ENCODE assay signal across 15 mouse cellular contexts in the genomic region with DNA sequence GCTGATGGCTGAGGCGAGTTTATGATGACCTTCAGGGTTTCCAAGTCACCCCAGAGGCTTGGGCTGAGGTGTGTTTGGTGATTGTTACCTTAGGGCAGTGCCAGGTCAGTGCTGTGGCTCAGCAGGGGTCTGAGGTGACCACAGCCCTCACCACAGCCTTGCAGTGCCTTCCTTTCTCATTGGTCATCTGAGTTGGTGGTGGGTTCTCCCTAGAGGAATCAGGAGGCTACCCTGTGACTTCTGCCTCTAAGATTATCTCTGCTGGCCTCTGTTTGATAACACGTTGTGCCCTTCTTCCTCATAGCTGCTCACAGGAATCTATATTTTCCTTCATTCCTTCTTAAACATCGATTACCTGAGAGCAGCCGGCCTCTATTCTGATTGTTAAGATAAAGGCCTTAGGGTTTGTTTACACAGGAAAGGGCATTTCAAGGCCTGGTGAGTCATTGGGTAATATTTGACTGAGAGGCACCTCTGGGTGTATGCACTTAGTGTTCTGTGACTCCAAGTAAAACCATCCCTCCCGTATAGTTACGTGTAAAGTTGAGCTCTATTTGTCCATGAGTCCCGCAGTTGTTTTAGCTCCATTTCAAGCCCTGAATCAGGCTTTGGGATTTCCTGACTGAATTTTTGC. TPM values are rescaled to one million over a fixed set of nuclear protein-coding genes. Genes with fewer than 3 reads are reported as not detected.
DNase-seq lines count a peak whose midpoint lies in the region; ATAC-seq and TF ChIP-seq lines count a peak whose summit lies in the region.
"Had no signal": no experiment of that assay in that cellular context is flagged by ENCODE, and none has a peak within 500 bp of the region (broad histone marks: within the 10 kb centered on the region; RNA-seq: fewer than 3 reads in every experiment).

No protein-coding gene starts in this region.

- H3K9me3 ChIP-seq in lung, embryonic 14.5 days (ENCODE audit: low read depth, low read length), result no peaks in the 10 kb centered on the region
- H3K9me3 ChIP-seq in intestine, embryonic 14.5 days (ENCODE audit: control insufficient read depth, low read length), result no peaks in the 10 kb centered on the region
- H3K9me3 ChIP-seq in kidney, postnatal 0 days (replicated peaks; ENCODE audit: low read length), result no peaks in the 10 kb centered on the region
- H3K9me3 ChIP-seq in stomach, embryonic 15.5 days, result no peaks in the 10 kb centered on the region
- H3K9me3 ChIP-seq: heart, embryonic 15.5 days; hindbrain, embryonic 15.5 days; limb, embryonic 10.5 days had no signal

- no peaks in the 10 kb centered on the region for H3K27me3 ChIP-seq in lung, embryonic 14.5 days (ENCODE audit: insufficient read depth, low read length)
- H3K27me3 ChIP-seq in intestine, embryonic 14.5 days (replicated peaks; ENCODE audit: control insufficient read depth, insufficient read depth, low read length), result no peaks in the 10 kb centered on the region
- H3K27me3 ChIP-seq in kidney, postnatal 0 days (ENCODE audit: insufficient read depth, low read length), result no peaks in the 10 kb centered on the region
- no peaks in the 10 kb centered on the region for H3K27me3 ChIP-seq in stomach, embryonic 15.5 days (replicated peaks)
- H3K27me3 ChIP-seq: heart, embryonic 15.5 days; hindbrain, embryonic 15.5 days had no signal

- DNase-seq in lung, embryonic 14.5 days, result peak; percentile 19
- DNase-seq in lung, postnatal 25 days (ENCODE audit: low spot score), result no peak
- DNase-seq in intestine, embryonic 14.5 days (ENCODE audit: low spot score), result no peak
- peak; percentile 41 for DNase-seq in kidney, postnatal 0 days (ENCODE audit: low spot score)
- DNase-seq in gastrocnemius, postnatal 14 days, result no peak
- no peak for DNase-seq in gastrocnemius, postnatal 4 days (ENCODE audit: low spot score in 2 of 2)
- DNase-seq: cerebellum, adult 18-20 months; embryo, embryonic 11 days; layer of hippocampus, adult 9-11 months; spleen, adult 18-20 months; thymus, postnatal 36 days had no signal

- H3K36me3 ChIP-seq in lung, embryonic 14.5 days (ENCODE audit: insufficient read depth), result peaks cover 71% of the 10 kb centered on the region
- peaks cover 68% of the 10 kb centered on the region for H3K36me3 ChIP-seq in intestine, embryonic 14.5 days (ENCODE audit: control insufficient read depth, insufficient read depth, low read length)
- H3K36me3 ChIP-seq in kidney, postnatal 0 days (ENCODE audit: insufficient read depth, low read length), result peaks cover 36% of the 10 kb centered on the region
- H3K36me3 ChIP-seq in stomach, embryonic 15.5 days, result peaks cover 22% of the 10 kb centered on the region; the same call in 1 of the 2 replicates

- TF ChIP-seq CTCF in lung, embryonic 14.5 days (IDR thresholded peaks at IDR 0.05; ENCODE audit: low read depth), result no peak
- TF ChIP-seq CTCF in kidney, postnatal 0 days (IDR thresholded peaks at IDR 0.05; ENCODE audit: low read depth), result no peak

- intact Hi-C loops in gastrocnemius, postnatal 14 days (cut with DNase I; ENCODE audit: low total_unique reads), result no loop called here

- peak overlapping the region; percentile 16 for H3K4me2 ChIP-seq in lung, embryonic 14.5 days
- H3K4me2 ChIP-seq in intestine, embryonic 14.5 days (ENCODE audit: low read length), result peak overlapping the region; percentile 28
- no peak overlapping the region for H3K4me2 ChIP-seq in kidney, postnatal 0 days (ENCODE audit: low read length)
- H3K4me2 ChIP-seq in stomach, embryonic 15.5 days, result peak overlapping the region; percentile 32; the same call in 1 of the 2 replicates
- H3K4me2 ChIP-seq: heart, embryonic 15.5 days; hindbrain, embryonic 15.5 days had no signal

- H3K9ac ChIP-seq in lung, embryonic 14.5 days, result no peak overlapping the region
- no peak overlapping the region for H3K9ac ChIP-seq in intestine, embryonic 14.5 days (ENCODE audit: low read length)
- 0 out of 2 replicates have a peak overlapping the region, but pooled peaks have one; percentile 23 for H3K9ac ChIP-seq in kidney, postnatal 0 days (ENCODE audit: low read depth, low read length)
- H3K9ac ChIP-seq in stomach, embryonic 15.5 days, result no peak overlapping the region
- H3K9ac ChIP-seq: heart, embryonic 15.5 days; hindbrain, embryonic 15.5 days had no signal

- H3K4me1 ChIP-seq in lung, embryonic 14.5 days (ENCODE audit: insufficient read depth), result peaks cover 10% of the 10 kb centered on the region; the same call in 1 of the 2 replicates
- H3K4me1 ChIP-seq in intestine, embryonic 14.5 days (replicated peaks; ENCODE audit: control insufficient read depth, insufficient read depth, low read length), result peaks cover 19% of the 10 kb centered on the region
- H3K4me1 ChIP-seq in kidney, postnatal 0 days (replicated peaks; ENCODE audit: insufficient read depth, low read length), result peaks cover 12% of the 10 kb centered on the region
- H3K4me1 ChIP-seq in stomach, embryonic 15.5 days, result peaks cover 26% of the 10 kb centered on the region; the same call in 1 of the 2 replicates

- H3K27ac ChIP-seq in lung, embryonic 14.5 days (ENCODE audit: low read depth), result 0 out of 2 replicates have a peak overlapping the region, but pooled peaks have one; percentile 21
- peak overlapping the region; percentile 64 for H3K27ac ChIP-seq in intestine, embryonic 14.5 days (ENCODE audit: low read depth)
- H3K27ac ChIP-seq in kidney, postnatal 0 days, result peak overlapping the region; percentile 89
- H3K27ac ChIP-seq in stomach, embryonic 15.5 days, result peak overlapping the region; percentile 83
- H3K27ac ChIP-seq: hindbrain, embryonic 15.5 days; limb, embryonic 10.5 days had no signal

- no peak for ATAC-seq in lung, embryonic 14.5 days (ENCODE audit: insufficient read depth)
- ATAC-seq in intestine, embryonic 14.5 days (replicated peaks; ENCODE audit: low FRiP score, low TSS enrichment, low read depth), result peak; percentile 84
- peak; percentile 53; the same call in 1 of the 2 replicates for ATAC-seq in kidney, postnatal 0 days (replicated peaks; ENCODE audit: low FRiP score, low read depth)
- peak; percentile 88 for ATAC-seq in stomach, embryonic 15.5 days (ENCODE audit: insufficient read depth, low FRiP score, low read depth)

- no peak overlapping the region for H3K4me3 ChIP-seq in lung, embryonic 14.5 days (ENCODE audit: low read depth, low read length)
- no peak overlapping the region for H3K4me3 ChIP-seq in intestine, embryonic 14.5 days (ENCODE audit: low read depth, low read length)
- no peak overlapping the region for H3K4me3 ChIP-seq in kidney, postnatal 0 days (replicated peaks; ENCODE audit: low read depth, low read length)
- H3K4me3 ChIP-seq in stomach, embryonic 15.5 days (replicated peaks), result no peak overlapping the region
- H3K4me3 ChIP-seq: heart, embryonic 15.5 days; hindbrain, embryonic 15.5 days; limb, embryonic 10.5 days had no signal

- 46% methylated on average over 7 of the region's 7 CpGs for WGBS in lung, embryonic 14.5 days
- 51% methylated on average over 7 of the region's 7 CpGs for WGBS in intestine, embryonic 14.5 days
- WGBS in kidney, postnatal 0 days, result 51% methylated on average over 7 of the region's 7 CpGs
- 41% methylated on average over 7 of the region's 7 CpGs for WGBS in stomach, embryonic 15.5 days

RNA-seq across cellular contexts. Expression of a gene that starts 5.9 kb away (rescaled TPM):
- 2.2 and 3.2 TPM in 2 replicates for polyA plus RNA-seq in lung, embryonic 14.5 days (2014; fragmentation: Nextera tagmentation; extraction: Ambion mirVana)
- polyA plus RNA-seq in intestine, embryonic 14.5 days (2014; fragmentation: Nextera tagmentation; extraction: Ambion mirVana), result 2.4 and 3.3 TPM in 2 replicates
- polyA plus RNA-seq in kidney, postnatal 0 days (2015; fragmentation: Nextera tagmentation; extraction: Ambion mirVana), result 2.7 TPM in 2 replicates
- polyA plus RNA-seq in stomach, embryonic 15.5 days (2015; fragmentation: Nextera tagmentation; extraction: Ambion mirVana), result 1.6 and 2.1 TPM in 2 replicates
- total RNA-seq in gastrocnemius, postnatal 14 days (2021), result 1 to 10 TPM; 1.5 to 2.8 TPM
- 1 to 10 TPM; 5.5 TPM for total RNA-seq in gastrocnemius, postnatal 4 days (2021)

RNA-seq across cellular contexts. Expression of a gene that starts 34.4 kb away (rescaled TPM):
- polyA plus RNA-seq in lung, embryonic 14.5 days (2014; fragmentation: Nextera tagmentation; extraction: Ambion mirVana), result 29.0 and 30.9 TPM in 2 replicates
- 34.4 and 37.9 TPM in 2 replicates for polyA plus RNA-seq in intestine, embryonic 14.5 days (2014; fragmentation: Nextera tagmentation; extraction: Ambion mirVana)
- 29.8 and 32.9 TPM in 2 replicates for polyA plus RNA-seq in kidney, postnatal 0 days (2015; fragmentation: Nextera tagmentation; extraction: Ambion mirVana)
- polyA plus RNA-seq in stomach, embryonic 15.5 days (2015; fragmentation: Nextera tagmentation; extraction: Ambion mirVana), result 33.2 and 33.7 TPM in 2 replicates
- 1 to 10 TPM; 3.7 to 4.1 TPM for total RNA-seq in gastrocnemius, postnatal 14 days (2021)
- total RNA-seq in gastrocnemius, postnatal 4 days (2021), result 1 to 10 TPM; 9.1 to 9.5 TPM

RNA-seq across cellular contexts. Expression of a gene that starts 38.2 kb away (rescaled TPM):
- 9.5 and 10.3 TPM in 2 replicates for polyA plus RNA-seq in lung, embryonic 14.5 days (2014; fragmentation: Nextera tagmentation; extraction: Ambion mirVana)
- 7.1 and 7.4 TPM in 2 replicates for polyA plus RNA-seq in intestine, embryonic 14.5 days (2014; fragmentation: Nextera tagmentation; extraction: Ambion mirVana)
- polyA plus RNA-seq in kidney, postnatal 0 days (2015; fragmentation: Nextera tagmentation; extraction: Ambion mirVana), result 9.3 and 10.5 TPM in 2 replicates
- polyA plus RNA-seq in stomach, embryonic 15.5 days (2015; fragmentation: Nextera tagmentation; extraction: Ambion mirVana), result 5.1 TPM in 2 replicates
- total RNA-seq in gastrocnemius, postnatal 14 days (2021), result 1 to 10 TPM; 1.7 to 4.5 TPM
- 1 to 10 TPM; 2.5 to 4.9 TPM for total RNA-seq in gastrocnemius, postnatal 4 days (2021)

RNA-seq across cellular contexts. Expression of a gene that starts 40.9 kb away (rescaled TPM):
- 92.3 and 95.2 TPM in 2 replicates for polyA plus RNA-seq in lung, embryonic 14.5 days (2014; fragmentation: Nextera tagmentation; extraction: Ambion mirVana)
- 81.7 and 82.5 TPM in 2 replicates for polyA plus RNA-seq in intestine, embryonic 14.5 days (2014; fragmentation: Nextera tagmentation; extraction: Ambion mirVana)
- 77.0 and 83.7 TPM in 2 replicates for polyA plus RNA-seq in kidney, postnatal 0 days (2015; fragmentation: Nextera tagmentation; extraction: Ambion mirVana)
- polyA plus RNA-seq in stomach, embryonic 15.5 days (2015; fragmentation: Nextera tagmentation; extraction: Ambion mirVana), result 84.2 TPM in 2 replicates
- total RNA-seq in gastrocnemius, postnatal 14 days (2021), result 10 to 100 TPM; 28.9 to 36.1 TPM
- total RNA-seq in gastrocnemius, postnatal 4 days (2021), result 10 to 100 TPM; 80.1 to 83.1 TPM

Comparison
In these comparisons a context has a peak if more than half of its experiments do, and no peak if none do; other contexts are left out.
1. DNase-seq: peak in lung, embryonic 14.5 days (single experiment) and kidney, postnatal 0 days (single experiment); none in lung, postnatal 25 days (single experiment), intestine, embryonic 14.5 days (single experiment), gastrocnemius, postnatal 14 days (single experiment) and gastrocnemius, postnatal 4 days (0 of 2).
2. H3K27ac ChIP-seq: peak in every context shown above with its lines; median percentile 89 in kidney, postnatal 0 days; 83 in stomach, embryonic 15.5 days; 64 in intestine, embryonic 14.5 days; 21 in lung, embryonic 14.5 days.